Mouse (Mus musculus): ENCODE data around the gene Eif4e.

- TF ChIP-seq CTCF (IDR thresholded peaks at IDR 0.05; ENCODE audit: low read depth): no peak
- no peak for TF ChIP-seq EP300 (IDR thresholded peaks at IDR 0.05; ENCODE audit: low read depth)
Observed at GRCm38 (mm10) chr3:138494565-138494964, 31.4 kb upstream of the Eif4e start.
